Mouse (Mus musculus): ENCODE results near the gene Utrn. TPM values are rescaled to one million over a fixed set of nuclear protein-coding genes. Genes with fewer than 3 reads are reported as not detected.

The Utrn gene
- total and polyA plus RNA-seq, 3 experiments = 0.31 to 1.1 (median 0.67) TPM

- dilution Hi-C loops (cut with MboI; ENCODE audit: extremely low pct_ligation_motif_present, extremely low pct_unique_long_range_greater_than_20kb, low sequenced_read_pairs) = no loop called here
- no peak for DNase-seq (ENCODE audit: extremely low read depth)
- Histone ChIP-seq H3K4me3 (replicated peaks in 1 of 3; ENCODE audit: low read depth in 2 of 3, low read length in 2 of 3, poor library complexity in 1 of 3) (no peak overlapping the region), H3K36me3 (replicated peaks in 1 of 2; ENCODE audit: control insufficient read depth in 1 of 2, insufficient read depth in 1 of 2, low read length in 1 of 2) (no peaks in the 10 kb centered on the region), H3K9ac (ENCODE audit: insufficient read depth, low read depth) (no peak overlapping the region), H3K79me2 (replicated peaks; ENCODE audit: control insufficient read depth, extremely low read depth, insufficient read depth, poor library complexity, severe bottlenecking) (no peaks in the 10 kb centered on the region), H3K27ac (ENCODE audit: insufficient read depth, low read depth) (no peak overlapping the region), H3K27me3 (replicated peaks) (no peaks in the 10 kb centered on the region), H3K4me1 (ENCODE audit: control insufficient read depth in 1 of 2, insufficient read depth in 2 of 2) (peaks cover 30 to 39% of the 10 kb centered on the region in 2 experiments), H3K9me3 (replicated peaks; ENCODE audit: low read length) (no peaks in the 10 kb centered on the region), H3K4me2 (ENCODE audit: insufficient read depth, low read depth, poor library complexity, severe bottlenecking) (no peak overlapping the region)
- TF ChIP-seq UBTF (IDR thresholded peaks at IDR 0.05; ENCODE audit: low read depth, low read length) = no peak
- TF ChIP-seq E2F4 (IDR thresholded peaks at IDR 0.05; ENCODE audit: insufficient replicate concordance, low read depth, low read length) = no peak
- no peak for TF ChIP-seq SMC3 (IDR thresholded peaks at IDR 0.05; ENCODE audit: low read depth, low read length)
- TF ChIP-seq ELF1 (IDR thresholded peaks at IDR 0.05; ENCODE audit: low read depth, low read length) = no peak
- TF ChIP-seq IRF4 (IDR thresholded peaks at IDR 0.05; ENCODE audit: low read depth, low read length) = no peak
- no peak for TF ChIP-seq TBP (conservative IDR thresholded peaks at IDR 0.05; ENCODE audit: low read depth, low read length)
- TF ChIP-seq ZMIZ1 (IDR thresholded peaks at IDR 0.05; ENCODE audit: low read depth, low read length) = no peak
- TF ChIP-seq USF1 (IDR thresholded peaks at IDR 0.05; ENCODE audit: low read depth, low read length) = no peak
- TF ChIP-seq MYC (IDR thresholded peaks at IDR 0.05; ENCODE audit: low read depth, low read length) = no peak
- TF ChIP-seq NELFE (IDR thresholded peaks at IDR 0.05; ENCODE audit: low read depth, low read length) = no peak
- no peak for TF ChIP-seq POLR2A (IDR thresholded peaks at IDR 0.05; ENCODE audit: low read depth, low read length)
- no peak for TF ChIP-seq RAD21 (IDR thresholded peaks at IDR 0.05; ENCODE audit: low read depth, low read length)
- TF ChIP-seq SIN3A (IDR thresholded peaks at IDR 0.05; ENCODE audit: low read length) = no peak
- TF ChIP-seq CTCF (conservative IDR thresholded peaks at IDR 0.05 in 1 of 2, IDR thresholded peaks at IDR 0.05 in 1 of 2; ENCODE audit: low read depth in 2 of 2, low read length in 2 of 2) = no peak
- no peak for TF ChIP-seq MAZ (IDR thresholded peaks at IDR 0.05; ENCODE audit: low read depth, low read length)
- no peak for TF ChIP-seq GABPA (IDR thresholded peaks at IDR 0.05; ENCODE audit: insufficient replicate concordance, low read depth, low read length)
- no peak for TF ChIP-seq PAX5 (IDR thresholded peaks at IDR 0.05; ENCODE audit: low read length)
- in situ Hi-C loops (cut with MboI; ENCODE audit: low pct_ligation_motif_present, low pct_unique_long_range_greater_than_20kb, low sequenced_read_pairs) = no loop called here
Measured at GRCm38 (mm10) chr10:12817409-12817808, 51.8 kb downstream of the Utrn start.

GRCm38 (mm10) chr10:12816530-12816929 is 52.6 kb downstream of the Utrn start:
- Histone ChIP-seq H3K79me2 (replicated peaks; ENCODE audit: control insufficient read depth, extremely low read depth, insufficient read depth, poor library complexity, severe bottlenecking) (no peaks in the 10 kb centered on the region), H3K9ac (ENCODE audit: insufficient read depth, low read depth) (no peak overlapping the region), H3K4me2 (ENCODE audit: insufficient read depth, low read depth, poor library complexity, severe bottlenecking) (peak overlapping the region; percentile 15; the same call in 1 of the 2 replicates), H3K36me3 (replicated peaks in 1 of 2; ENCODE audit: control insufficient read depth in 1 of 2, insufficient read depth in 1 of 2, low read length in 1 of 2) (no peaks in the 10 kb centered on the region), H3K9me3 (replicated peaks; ENCODE audit: low read length) (no peaks in the 10 kb centered on the region), H3K4me3 (replicated peaks in 1 of 3; ENCODE audit: low read depth in 2 of 3, low read length in 2 of 3, poor library complexity in 1 of 3) (no peak overlapping the region), H3K27me3 (replicated peaks) (no peaks in the 10 kb centered on the region), H3K4me1 (ENCODE audit: control insufficient read depth in 1 of 2, insufficient read depth in 2 of 2) (peaks cover 24 to 30% of the 10 kb centered on the region in 2 experiments), H3K27ac (ENCODE audit: insufficient read depth, low read depth) (no peak overlapping the region)
- in situ Hi-C loops (cut with MboI; ENCODE audit: low pct_ligation_motif_present, low pct_unique_long_range_greater_than_20kb, low sequenced_read_pairs) = no loop called here
- TF ChIP-seq MEF2A (IDR thresholded peaks at IDR 0.05; ENCODE audit: borderline replicate concordance, low read depth, low read length) (peak; percentile 69; the same call in 1 of the 2 replicates), USF1 (IDR thresholded peaks at IDR 0.05; ENCODE audit: low read depth, low read length) (no peak), JUN (IDR thresholded peaks at IDR 0.05; ENCODE audit: insufficient read depth, low read depth, low read length) (peak; percentile 62), ZC3H11A (IDR thresholded peaks at IDR 0.05; ENCODE audit: low read depth, low read length) (no peak), RAD21 (IDR thresholded peaks at IDR 0.05; ENCODE audit: low read depth, low read length) (no peak), CHD2 (IDR thresholded peaks at IDR 0.05; ENCODE audit: low read length) (no peak), MYC (IDR thresholded peaks at IDR 0.05; ENCODE audit: low read depth, low read length) (0 out of 2 replicates have a peak, but pooled peaks have one; percentile 29), TCF12 (IDR thresholded peaks at IDR 0.05; ENCODE audit: low read depth, low read length) (0 out of 2 replicates have a peak, but pooled peaks have one; percentile 18), MAFK (IDR thresholded peaks at IDR 0.05; ENCODE audit: insufficient replicate concordance, low read length) (no peak), E2F4 (IDR thresholded peaks at IDR 0.05; ENCODE audit: insufficient replicate concordance, low read depth, low read length) (no peak), ETS1 (conservative IDR thresholded peaks at IDR 0.05; ENCODE audit: low read depth, low read length) (peak; percentile 75; the same call in 1 of the 2 replicates), BHLHE40 (IDR thresholded peaks at IDR 0.05; ENCODE audit: low read depth, low read length) (peak; percentile 57), POLR2AphosphoS2 (IDR thresholded peaks at IDR 0.05; ENCODE audit: low read depth, low read length) (no peak), GABPA (IDR thresholded peaks at IDR 0.05; ENCODE audit: insufficient replicate concordance, low read depth, low read length) (no peak), MXI1 (IDR thresholded peaks at IDR 0.05; ENCODE audit: low read depth, low read length) (no peak), JUND (conservative IDR thresholded peaks at IDR 0.05; ENCODE audit: low read depth, low read length) (0 out of 2 replicates have a peak, but pooled peaks have one; percentile 15), MAZ (IDR thresholded peaks at IDR 0.05; ENCODE audit: low read depth, low read length) (no peak), EP300 (IDR thresholded peaks at IDR 0.05; ENCODE audit: low read length) (0 out of 2 replicates have a peak, but pooled peaks have one; percentile 36), IRF4 (IDR thresholded peaks at IDR 0.05; ENCODE audit: low read depth, low read length) (peak; percentile 63; the same call in 1 of the 2 replicates), MAX (IDR thresholded peaks at IDR 0.05; ENCODE audit: low read length) (no peak), POLR2A (IDR thresholded peaks at IDR 0.05; ENCODE audit: low read depth, low read length) (no peak), SMC3 (IDR thresholded peaks at IDR 0.05; ENCODE audit: low read depth, low read length) (no peak)
- DNase-seq (ENCODE audit: extremely low read depth) = no peak
- dilution Hi-C loops (cut with MboI; ENCODE audit: extremely low pct_ligation_motif_present, extremely low pct_unique_long_range_greater_than_20kb, low sequenced_read_pairs) = no loop called here
